Mouse (Mus musculus) ES-Bruce4 (cell line): ENCODE results near the gene Marveld1.

Experiments used
- CTCF ChIP-seq: IDR thresholded peaks from one replicate; pipeline ENCODE4 v1.8.1; 2011; ENCODE audit warnings: low read depth, low read length
- EP300 ChIP-seq: IDR thresholded peaks from 2 replicates; pipeline ENCODE4 v1.6.1; 2011; ENCODE audit warnings: low read depth, low read length; ENCODE audit not compliant: insufficient read depth
- POLR2A ChIP-seq: IDR thresholded peaks from one replicate; pipeline ENCODE4 v1.8.1; 2011; ENCODE audit warnings: low read length; ENCODE audit not compliant: insufficient read depth

GRCm38 (mm10) chr19:42144541-42145167, 2.5 kb upstream of the Marveld1 start:
- peak; percentile 47 for TF ChIP-seq CTCF
- no peak for TF ChIP-seq EP300
- no peak for TF ChIP-seq POLR2A
